Mouse (Mus musculus) thymus, adult 2 months (tissue): ENCODE data around the gene Zfp775.

Experiments used
- CTCF ChIP-seq: fragments of 200-500 bp; IDR thresholded peaks from 2 replicates; pipeline ENCODE4 v1.5.1; 2012; ENCODE audit warnings: mild to moderate bottlenecking, control low read depth, low read length, moderate library complexity, borderline replicate concordance; ENCODE audit not compliant: control insufficient read depth, poor library complexity, insufficient read depth; ENCODE audit errors: extremely low read depth
- POLR2A ChIP-seq: fragments of 200-500 bp; IDR thresholded peaks from 2 replicates; pipeline ENCODE4 v1.6.1; 2012; ENCODE audit warnings: mild to moderate bottlenecking, low read length, control low read depth, moderate library complexity; ENCODE audit not compliant: control insufficient read depth, poor library complexity, insufficient read depth; ENCODE audit errors: extremely low read depth

DNA sequence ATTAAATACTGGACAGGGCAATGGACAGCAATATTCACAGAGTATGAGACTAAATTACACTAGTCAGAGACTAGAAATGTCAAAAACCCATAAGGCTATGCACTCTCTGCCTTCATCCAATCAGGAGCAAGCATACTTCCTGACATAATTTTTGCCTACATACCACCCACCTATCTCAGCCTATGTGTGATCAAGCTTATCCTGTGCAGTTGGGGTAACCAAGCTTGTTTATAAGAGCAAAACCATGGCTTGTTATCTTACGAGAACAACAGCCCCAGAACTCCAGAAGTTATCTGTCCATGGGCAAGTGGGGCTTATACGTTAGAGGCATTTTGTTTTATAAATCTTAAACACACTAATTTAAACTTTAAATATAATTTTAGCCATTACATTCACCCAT lies 33.2 kb downstream of the Zfp775 start:
- no peak for TF ChIP-seq POLR2A
- TF ChIP-seq CTCF = no peak
